10 mouse cellular contexts compared by ENCODE assay signal in the genomic region with DNA sequence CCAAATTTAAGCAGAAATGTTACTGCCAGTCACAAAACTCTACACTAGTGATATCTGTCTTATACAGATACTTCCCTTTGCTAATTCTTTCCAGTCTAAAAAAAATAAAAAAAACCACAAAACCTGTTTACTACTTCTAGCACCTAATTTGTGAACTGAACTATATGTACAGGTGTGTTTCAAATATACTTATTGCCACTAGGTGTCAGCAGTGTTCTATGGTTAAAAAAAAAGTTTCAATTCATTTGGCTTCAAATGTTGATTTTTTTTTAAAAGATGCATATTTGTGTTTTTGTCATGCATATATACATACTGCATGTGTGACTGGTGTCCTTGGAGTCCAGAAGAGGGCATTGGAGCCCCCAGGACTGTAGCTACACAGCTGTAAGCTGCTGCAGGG. TPM values are rescaled to one million over a fixed set of nuclear protein-coding genes. Genes with fewer than 3 reads are reported as not detected.
DNase-seq lines count a peak whose midpoint lies in the region; ATAC-seq and TF ChIP-seq lines count a peak whose summit lies in the region.
"Had no signal": no experiment of that assay in that cellular context is flagged by ENCODE, and none has a peak within 500 bp of the region (broad histone marks: within the 10 kb centered on the region; RNA-seq: fewer than 3 reads in every experiment).

No protein-coding gene starts in this region.

- peak; percentile 75 for TF ChIP-seq CTCF in intestine, postnatal 0 days (IDR thresholded peaks at IDR 0.05; ENCODE audit: low read depth)
- TF ChIP-seq CTCF in stomach, postnatal 0 days (IDR thresholded peaks at IDR 0.05; ENCODE audit: low read depth) = peak; percentile 75

- peak overlapping the region; percentile 43; the same call in 1 of the 2 replicates for H3K27ac ChIP-seq in intestine, postnatal 0 days (ENCODE audit: low read depth, low read length)
- no peak overlapping the region for H3K27ac ChIP-seq in intestine, embryonic 15.5 days
- H3K27ac ChIP-seq in stomach, postnatal 0 days (replicated peaks) = no peak overlapping the region

- intact Hi-C loops in left cerebral cortex, postnatal 4 days (cut with DNase I) = loop anchor here (5.0 kb wide), 1 partner anchor 574 kb away; no protein-coding TSS in a partner anchor

- H3K36me3 ChIP-seq in intestine, postnatal 0 days (ENCODE audit: control insufficient read depth, insufficient read depth) = peaks cover 4% of the 10 kb centered on the region; the same call in 1 of the 2 replicates
- H3K36me3 ChIP-seq in intestine, embryonic 15.5 days = peaks cover 2% of the 10 kb centered on the region; the same call in 1 of the 2 replicates
- H3K36me3 ChIP-seq in stomach, postnatal 0 days (ENCODE audit: control insufficient read depth, insufficient read depth, low read length) = no peaks in the 10 kb centered on the region

- no peak for TF ChIP-seq EP300 in stomach, postnatal 0 days (optimal IDR thresholded peaks at IDR 0.05)

- H3K27me3 ChIP-seq in intestine, postnatal 0 days (replicated peaks; ENCODE audit: control insufficient read depth, insufficient read depth, low read length) = no peaks in the 10 kb centered on the region
- no peaks in the 10 kb centered on the region for H3K27me3 ChIP-seq in intestine, embryonic 15.5 days (replicated peaks)
- no peaks in the 10 kb centered on the region for H3K27me3 ChIP-seq in stomach, postnatal 0 days (ENCODE audit: control insufficient read depth, insufficient read depth, low read length)

- no peak overlapping the region for H3K4me3 ChIP-seq in intestine, postnatal 0 days (ENCODE audit: low read depth, low read length)
- no peak overlapping the region for H3K4me3 ChIP-seq in intestine, embryonic 15.5 days (replicated peaks)
- H3K4me3 ChIP-seq in stomach, postnatal 0 days (ENCODE audit: low read depth, low read length) = no peak overlapping the region

- peak; percentile 60 for DNase-seq in thymus, postnatal 0 days (ENCODE audit: low spot score)
- no peak for DNase-seq in thymus, adult 18-20 months
- DNase-seq in brain, embryonic 18.5 days (ENCODE audit: low read depth, low spot score) = peak; percentile 8
- no peak for DNase-seq in stomach, postnatal 0 days (ENCODE audit: low spot score)
- no peak for DNase-seq in gastrocnemius, adult 18-20 months (ENCODE audit: low spot score)
- DNase-seq in left cerebral cortex, postnatal 4 days = no peak
- DNase-seq: gastrocnemius, postnatal 25 days; kidney, adult 11 months had no signal

- no peaks in the 10 kb centered on the region for H3K9me3 ChIP-seq in intestine, postnatal 0 days (ENCODE audit: control insufficient read depth)
- H3K9me3 ChIP-seq in intestine, embryonic 15.5 days = no peaks in the 10 kb centered on the region
- H3K9me3 ChIP-seq in stomach, postnatal 0 days (ENCODE audit: control insufficient read depth, low read length) = no peaks in the 10 kb centered on the region

- H3K9ac ChIP-seq in intestine, postnatal 0 days (ENCODE audit: low read depth, low read length) = no peak overlapping the region
- H3K9ac ChIP-seq in intestine, embryonic 15.5 days = no peak overlapping the region
- H3K9ac ChIP-seq in stomach, postnatal 0 days (ENCODE audit: low read length) = no peak overlapping the region

- H3K4me2 ChIP-seq in intestine, postnatal 0 days (replicated peaks; ENCODE audit: low read depth) = no peak overlapping the region
- no peak overlapping the region for H3K4me2 ChIP-seq in intestine, embryonic 15.5 days (replicated peaks)
- H3K4me2 ChIP-seq in stomach, postnatal 0 days (replicated peaks; ENCODE audit: low read depth) = no peak overlapping the region

- ATAC-seq in intestine, postnatal 0 days = no peak
- ATAC-seq in intestine, embryonic 15.5 days = no peak
- ATAC-seq in stomach, postnatal 0 days (ENCODE audit: low FRiP score, low TSS enrichment) = no peak

- no peaks in the 10 kb centered on the region for H3K4me1 ChIP-seq in intestine, postnatal 0 days (replicated peaks; ENCODE audit: control insufficient read depth, insufficient read depth, low read length)
- no peaks in the 10 kb centered on the region for H3K4me1 ChIP-seq in intestine, embryonic 15.5 days (replicated peaks)
- no peaks in the 10 kb centered on the region for H3K4me1 ChIP-seq in stomach, postnatal 0 days (replicated peaks; ENCODE audit: control insufficient read depth, insufficient read depth)

RNA-seq across cellular contexts. Expression of gene Pfn2, which starts 4.1 kb away (rescaled TPM):
- 41.5 and 41.9 TPM in 2 replicates for polyA plus RNA-seq in intestine, postnatal 0 days (2015; fragmentation: Nextera tagmentation; extraction: Ambion mirVana)
- polyA plus RNA-seq in intestine, embryonic 15.5 days (2015; fragmentation: Nextera tagmentation; extraction: Ambion mirVana) = 75.2 and 85.1 TPM in 2 replicates
- polyA plus RNA-seq in thymus, postnatal 0 days (2015; fragmentation: Nextera tagmentation; extraction: Ambion mirVana) = 32.1 and 34.2 TPM in 2 replicates
- polyA plus RNA-seq in stomach, postnatal 0 days (2015; fragmentation: Nextera tagmentation; extraction: Ambion mirVana) = 42.5 and 43.5 TPM in 2 replicates
- total RNA-seq in gastrocnemius, adult 18-20 months (2021) = 100 to 1,000 TPM; 189 to 190 TPM
- 100 to 1,000 TPM; 477 to 480 TPM for total RNA-seq in left cerebral cortex, postnatal 4 days (2021)

Comparison
In these comparisons a context has a peak if more than half of its experiments do, and no peak if none do; other contexts are left out.
1. DNase-seq: peak in thymus, postnatal 0 days (single experiment) and brain, embryonic 18.5 days (single experiment); none in thymus, adult 18-20 months (0 of 2), stomach, postnatal 0 days (single experiment), gastrocnemius, adult 18-20 months (single experiment) and left cerebral cortex, postnatal 4 days (single experiment).